Mouse (Mus musculus) large intestine, adult 2 months (tissue): ENCODE results near the gene Cd19. TPM values are rescaled to one million over a fixed set of nuclear protein-coding genes. Genes with fewer than 3 reads are reported as not detected.
"Not testable (repeated sequence)": the region's sequence is repeated elsewhere in the genome, so short reads cannot be mapped to it uniquely, and the experiment has no call there.

Source experiments
- DNase-seq: peaks from one replicate; pipeline ENCODE4 v3.0.0-alpha.2; 2012; ENCODE audit warnings: low read depth, low spot score
- WGBS: fragments of 180-500 bp; shearing (Covaris S2); methylation state at CpG from one replicate; pipeline ENCODE4 v1.1.7; 2018; 5-methylcytosine and 5-hydroxymethylcytosine counted together
- polyA plus RNA-seq: library from polyadenylated mRNA; depleted of rRNA; stranded (reverse); fragments of >200 nt; gene quantifications from 2 replicates; pipeline ENCODE4 v1.2.3, GENCODE M21; 2012

Cd19 gene
- polyA plus RNA-seq, 1 experiment = 18.3 TPM

- WGBS = 67% methylated on average over 9 of the region's 9 CpGs
- DNase-seq = no peak
Observed at GRCm38 (mm10) chr7:126440134-126440533, 25.4 kb upstream of the Cd19 start.

- peak; percentile 36 for DNase-seq
Observed at GRCm38 (mm10) chr7:126436851-126437250, 22.2 kb upstream of the Cd19 start.

GRCm38 (mm10) chr7:126435801-126436200 lies 21.1 kb upstream of the Cd19 start:
- DNase-seq = no peak
- 80% methylated on average over 3 of the region's 3 CpGs for WGBS

More at GRCm38 (mm10) chr7:126436851-126437250, 22.2 kb upstream of the Cd19 start:
- 27% methylated on average over 8 of the region's 8 CpGs for WGBS

GRCm38 (mm10) chr7:126434726-126435125 lies 20.0 kb upstream of the Cd19 start:
- DNase-seq = no peak
- 91% methylated on average over 7 of the region's 7 CpGs for WGBS

DNA sequence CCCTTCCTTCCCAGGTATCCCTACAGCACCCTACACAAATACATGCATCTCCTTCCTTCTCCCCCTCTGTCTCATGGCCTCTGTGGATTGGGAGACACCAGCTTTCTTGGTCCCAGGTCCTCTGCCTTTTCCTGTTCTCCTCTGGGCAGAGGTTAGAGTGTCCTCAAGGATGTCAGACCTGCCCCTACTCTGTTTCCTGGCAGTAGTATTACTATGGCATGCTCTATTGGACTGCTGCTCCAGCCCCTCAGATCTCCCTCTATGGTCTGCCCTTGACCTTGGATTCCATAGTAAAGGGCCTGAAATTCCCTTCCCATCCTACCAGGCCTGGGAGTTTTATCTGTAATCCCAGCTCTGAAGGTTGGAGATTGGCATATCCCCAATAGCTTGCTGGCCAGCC lies 15.5 kb upstream of the Cd19 start:
- DNase-seq = no peak

DNA sequence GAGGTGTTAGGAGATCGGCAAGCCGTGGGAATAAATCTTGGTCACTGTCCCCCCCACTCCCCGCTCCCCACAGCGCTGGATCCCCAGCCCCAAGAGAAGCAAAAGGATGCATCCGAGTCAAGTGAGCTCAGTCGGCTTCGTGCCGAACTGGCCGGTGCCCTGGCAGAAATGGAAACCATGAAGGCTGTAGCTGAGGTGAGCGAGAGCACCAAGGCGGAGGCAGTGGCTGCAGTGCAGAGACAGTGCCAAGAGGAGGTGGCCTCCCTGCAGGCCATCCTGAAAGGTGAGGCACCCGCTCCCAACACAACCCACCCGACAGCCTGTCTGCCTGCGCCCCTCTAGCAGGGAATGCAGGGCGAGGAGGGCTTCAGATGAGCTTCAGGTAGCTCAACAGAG lies 14.8 kb upstream of the Cd19 start:
- WGBS = 20% methylated on average over 15 of the region's 15 CpGs

DNA sequence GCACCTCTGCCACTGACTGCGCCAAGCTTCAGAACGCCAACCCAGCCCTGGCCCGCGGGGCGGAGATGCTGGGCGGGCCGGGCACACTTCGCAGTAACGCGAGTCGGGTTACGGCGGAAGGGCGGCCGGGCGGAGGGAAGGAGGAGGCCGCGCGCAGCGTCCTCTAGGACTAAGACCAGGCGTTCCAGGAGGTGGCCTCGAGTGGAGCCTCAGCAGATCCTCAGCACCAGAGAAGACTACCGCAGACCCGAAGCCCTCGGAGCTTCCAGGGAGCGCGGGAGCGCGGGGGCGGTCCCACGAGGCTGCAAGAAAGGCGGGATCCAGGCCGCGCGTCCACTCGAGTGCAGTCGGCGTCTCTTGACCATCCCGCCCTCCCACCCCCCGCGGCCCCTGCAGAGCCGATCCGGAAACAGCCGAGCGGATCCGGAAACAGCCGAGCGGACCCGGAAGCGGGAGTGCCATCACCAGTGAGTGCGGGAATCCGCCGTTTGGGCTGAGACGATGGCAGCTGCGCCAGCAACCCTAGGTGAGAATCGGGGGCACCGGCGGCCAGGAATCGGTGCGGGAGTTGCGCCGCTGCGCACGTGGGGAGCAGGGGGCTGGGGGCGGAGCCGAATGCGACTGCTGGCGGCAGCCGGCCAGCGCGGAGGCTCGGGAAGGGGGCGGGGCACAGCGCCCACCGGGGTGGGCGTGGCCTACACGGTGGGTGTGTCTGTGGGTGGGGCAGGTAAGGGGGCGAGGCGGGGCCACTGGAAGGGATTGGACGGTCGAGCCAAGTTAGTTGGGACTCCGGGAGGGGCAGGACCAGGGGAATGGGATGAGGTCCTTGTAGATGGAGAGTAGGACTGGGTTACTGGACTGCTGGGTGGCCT lies 14.2 kb upstream of the Cd19 start, which contains the start of gene Rabep2:
Gene Rabep2, plus strand, starts transcription at position 129 of the 872 bp plus-strand sequence.
- under 1% methylated on average over 82 of the region's 82 CpGs for WGBS
- peak; percentile 60 for DNase-seq

More for the DNA sequence above, 14.8 kb upstream of the Cd19 start:
- DNase-seq = no peak

DNA sequence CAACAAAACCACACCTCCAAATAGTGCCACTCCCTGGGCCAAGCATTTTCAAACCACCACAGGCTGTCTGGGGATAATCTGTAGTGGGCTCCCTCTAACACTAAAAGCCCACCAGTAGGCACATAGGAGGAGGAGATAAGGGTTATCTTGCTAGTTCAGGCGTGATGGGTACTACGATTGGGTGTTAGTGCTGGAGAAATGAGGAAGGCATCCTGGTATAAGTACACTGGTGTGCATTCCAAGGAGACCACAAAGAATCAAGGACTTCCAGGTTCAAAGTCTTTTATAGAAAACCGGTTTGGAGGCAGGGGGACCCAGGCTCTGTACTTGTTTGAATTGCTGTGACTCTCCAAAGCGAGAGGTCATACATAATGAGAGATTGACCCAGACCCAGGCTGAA lies 13.5 kb upstream of the Cd19 start:
- WGBS = 14% methylated on average over 4 of the region's 4 CpGs
- DNase-seq = no peak

- no peak for DNase-seq
- 68% methylated on average over 13 of the region's 13 CpGs for WGBS
Observed at GRCm38 (mm10) chr7:126427323-126427860, 12.7 kb upstream of the Cd19 start.

DNA sequence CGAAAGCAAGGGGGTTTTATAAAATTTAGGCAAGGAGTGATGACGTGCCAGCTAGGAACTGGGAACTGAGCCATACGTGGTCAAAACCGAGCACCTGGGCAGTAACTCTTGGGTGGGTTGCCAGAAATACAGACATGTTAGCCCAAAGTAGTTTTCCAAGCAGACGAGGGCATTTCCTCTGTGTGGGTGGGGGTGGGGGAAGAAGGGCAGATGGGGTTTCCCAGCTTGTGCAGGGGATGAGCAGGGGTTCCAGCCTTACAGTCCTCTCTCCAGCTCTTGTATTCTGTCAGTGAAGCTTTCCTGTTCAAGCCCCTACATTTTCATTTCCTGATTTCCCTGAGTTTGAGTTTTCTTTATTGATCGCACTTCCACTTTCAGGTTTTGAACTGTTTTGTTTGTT lies 9.5 kb upstream of the Cd19 start:
- WGBS = 75% methylated on average over 6 of the region's 6 CpGs
- no peak for DNase-seq

DNA sequence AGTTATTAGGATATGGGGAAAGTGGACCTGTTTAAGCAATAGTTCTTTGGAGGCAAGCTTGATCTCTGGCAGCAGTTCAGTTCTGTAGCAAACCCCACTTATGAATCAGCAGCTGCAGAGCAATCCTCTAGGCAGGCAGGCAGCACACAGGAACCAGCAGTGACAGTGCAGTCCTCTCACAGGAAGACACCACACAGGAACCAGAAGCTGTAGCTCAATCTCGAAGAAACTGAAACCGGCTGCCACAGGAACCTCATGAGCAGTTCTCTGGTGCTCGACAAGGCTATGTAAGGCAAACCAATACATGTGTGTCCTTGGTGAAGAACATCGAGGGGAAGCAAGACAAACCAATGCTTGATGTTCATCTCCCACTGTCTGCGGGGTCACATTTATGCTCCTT lies 7.1 kb upstream of the Cd19 start:
- WGBS = 78% methylated on average over 5 of the region's 5 CpGs
- DNase-seq = no peak

DNA sequence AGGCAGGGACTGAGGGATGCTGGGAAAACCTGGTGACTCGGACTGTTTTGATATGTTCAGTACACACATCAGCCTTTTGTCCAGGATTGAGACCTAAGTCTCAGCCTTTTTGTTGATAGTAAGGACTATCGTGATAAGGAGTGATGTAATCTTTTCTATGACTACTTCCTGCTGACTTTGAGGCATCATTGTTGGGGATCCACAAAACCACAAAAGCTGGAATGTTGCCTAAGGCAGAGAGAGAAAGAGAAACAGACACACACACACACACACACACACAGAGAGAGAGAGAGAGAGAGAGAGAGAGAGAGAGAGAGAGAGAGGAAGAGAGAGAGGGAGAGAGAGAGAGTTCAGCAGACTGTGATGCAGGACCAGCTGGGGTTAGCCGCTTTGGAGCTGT lies 3.8 kb upstream of the Cd19 start:
- WGBS = 33% methylated on average over 3 of the region's 3 CpGs
- DNase-seq = no peak

DNA sequence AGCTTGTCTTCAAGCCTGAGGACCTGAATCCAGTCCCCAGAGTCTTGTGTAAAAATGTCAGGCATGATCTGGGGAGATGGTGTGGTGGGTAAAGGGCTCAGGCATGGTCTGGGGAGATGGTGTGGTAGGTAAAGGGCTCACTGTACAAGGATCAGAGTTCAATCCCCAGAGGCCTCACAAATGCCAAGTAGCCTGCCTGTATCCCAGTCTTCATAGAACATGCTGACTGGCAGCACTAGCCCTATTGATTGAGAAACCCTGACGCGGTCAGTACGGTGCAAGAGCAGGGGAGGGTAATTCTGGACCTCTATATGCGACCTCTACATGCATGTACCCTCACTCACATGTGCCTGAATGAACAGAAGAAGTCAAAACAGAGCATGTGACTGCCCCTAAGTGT lies 2.9 kb upstream of the Cd19 start:
- no peak for DNase-seq
- 94% methylated on average over 4 of the region's 4 CpGs for WGBS

GRCm38 (mm10) chr7:126417045-126417444 lies 2.4 kb upstream of the Cd19 start:
- DNase-seq = no peak
- WGBS = 74% methylated on average over 8 of the region's 8 CpGs

- no peak for DNase-seq
- 73% methylated on average over 2 of the region's 2 CpGs for WGBS
Observed at GRCm38 (mm10) chr7:126416615-126417014, 1.9 kb upstream of the Cd19 start.

- DNase-seq = no peak
- 86% methylated on average over 4 of the region's 4 CpGs for WGBS
Observed at GRCm38 (mm10) chr7:126411061-126411460, 3.6 kb downstream of the Cd19 start.

DNA sequence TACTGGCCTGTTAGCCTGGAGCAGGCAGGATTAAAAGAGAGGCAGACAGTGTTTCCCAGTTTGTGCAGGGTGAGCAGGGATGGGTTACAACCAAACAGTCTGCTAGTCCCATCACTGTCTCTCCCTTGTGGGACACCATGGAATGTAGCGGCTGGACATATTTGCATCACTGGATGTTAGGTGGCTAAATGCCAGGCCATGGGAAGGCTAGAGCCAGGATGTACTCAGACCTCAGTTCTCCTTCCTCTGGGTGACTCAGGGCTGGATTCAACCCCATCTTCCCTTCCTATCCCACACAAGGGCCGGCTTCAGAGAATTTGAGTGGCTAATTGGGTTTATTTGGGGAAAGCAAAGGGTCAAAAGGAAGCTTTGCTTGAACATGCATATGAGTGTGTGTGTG lies 6.0 kb downstream of the Cd19 start:
- 77% methylated on average over 2 of the region's 2 CpGs for WGBS
- no peak for DNase-seq

DNA sequence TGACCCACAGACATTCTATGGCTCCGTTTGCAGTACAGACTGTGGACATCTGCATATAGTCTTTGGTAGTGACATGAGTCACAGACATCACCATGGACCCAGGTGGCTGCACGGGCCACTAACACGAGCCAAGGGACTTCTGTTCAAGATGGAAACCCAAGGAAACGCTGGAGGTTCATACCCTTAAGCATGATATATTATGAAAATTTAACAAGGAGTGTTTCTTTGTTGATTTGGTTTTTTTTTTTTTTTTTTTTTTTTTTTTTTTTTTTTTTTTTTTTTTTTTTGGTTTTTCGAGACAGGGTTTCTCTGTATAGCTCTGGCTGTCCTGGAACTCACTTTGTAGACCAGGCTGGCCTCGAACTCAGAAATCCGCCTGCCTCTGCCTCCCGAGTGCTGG lies 12.2 kb downstream of the Cd19 start:
- not testable (repeated sequence) for DNase-seq
- WGBS = 72% methylated on average over 8 of the region's 8 CpGs

DNA sequence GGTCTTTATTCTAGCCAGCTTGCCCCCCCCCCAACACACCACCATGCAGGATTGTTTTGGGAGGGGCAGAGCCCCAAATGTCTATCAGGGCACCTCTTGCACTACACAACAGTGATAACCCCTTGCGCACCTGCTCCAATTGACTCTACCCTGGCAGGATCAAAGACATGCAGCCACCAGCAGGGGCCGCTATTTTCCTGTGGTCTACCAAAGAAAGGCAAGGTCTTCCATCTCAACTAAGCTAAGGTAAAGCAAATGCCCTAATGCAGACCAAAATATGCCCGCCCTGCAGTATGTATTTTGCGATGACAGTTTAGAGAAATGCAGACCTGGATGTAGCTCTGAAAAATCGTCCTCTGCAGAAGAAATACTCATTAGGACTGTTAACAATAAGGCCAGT lies 15.1 kb downstream of the Cd19 start:
- DNase-seq = peak; percentile 60
- WGBS = 5% methylated on average over 5 of the region's 5 CpGs

- 81% methylated on average over 4 of the region's 4 CpGs for WGBS
- no peak for DNase-seq
Observed at GRCm38 (mm10) chr7:126397822-126398221, 16.9 kb downstream of the Cd19 start.

GRCm38 (mm10) chr7:126397221-126397620 lies 17.5 kb downstream of the Cd19 start:
- DNase-seq = no peak
- 64% methylated on average over 6 of the region's 6 CpGs for WGBS
